Mouse (Mus musculus) heart, adult 10 weeks (tissue): ENCODE results near the gene Ddost. TPM values are rescaled to one million over a fixed set of nuclear protein-coding genes. Genes with fewer than 3 reads are reported as not detected.

Experiments
- polyA plus RNA-seq: library from polyadenylated mRNA; stranded (reverse); fragments of 350-450 nt; fragmentation: Illumina TruSeq; extraction: RNeasy Lipid Tissue Mini Kit (QIAGEN cat#74804); gene quantifications from one replicate; pipeline ENCODE4 v1.2.3, GENCODE M21; 2014; ENCODE audit warnings: low read depth, low replicate concordance

Gene Ddost
- 58.4 TPM for polyA plus RNA-seq

GRCm38 (mm10) chr4:138304340-138305104 lies at the start of gene Ddost:
Gene Ddost (plus strand): TSS chr4:138304730.

DNA sequence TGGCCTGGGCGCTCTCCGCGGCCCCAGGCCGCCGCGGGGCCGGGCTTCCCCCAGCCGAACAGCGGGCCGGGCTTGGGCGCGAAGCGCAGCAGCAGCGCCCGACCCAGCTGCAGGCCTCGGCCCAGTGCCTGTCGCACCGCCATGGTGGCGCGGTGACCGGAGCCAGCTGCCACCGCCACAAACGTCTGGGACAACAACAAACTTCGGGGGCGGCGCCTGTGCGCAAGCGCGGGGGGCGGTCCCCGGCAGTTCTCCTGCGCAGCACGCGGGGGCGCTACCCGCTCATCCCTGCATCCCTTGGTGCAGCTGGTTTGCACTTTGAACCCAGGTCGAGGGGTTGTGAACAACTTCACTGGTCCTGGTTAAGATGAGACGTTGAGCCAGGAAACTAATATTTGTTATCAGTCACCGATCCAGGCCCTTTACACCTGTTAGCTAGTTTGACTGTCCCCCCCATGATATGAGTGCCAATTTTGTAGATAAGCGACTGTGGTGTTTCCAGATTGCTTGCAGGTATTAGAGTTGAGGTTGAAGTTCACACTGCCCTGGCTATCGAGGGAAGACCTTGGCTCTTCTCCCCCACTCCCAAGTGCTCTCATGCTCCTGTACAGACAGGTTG lies 21.7 kb downstream of the Ddost start, which contains the start of gene Pink1:
TSS of gene Pink1 (minus strand) at position 231 of the 619 bp plus-strand sequence.

Other genes with a start within 250 kb of the Ddost start
- gene Hp1bp3, start 88.4 kb upstream of the Ddost start, polyA plus RNA-seq: 114 TPM
- 0.16 TPM for gene Sh2d5, start 54.3 kb upstream of the Ddost start, polyA plus RNA-seq
- 0.16 TPM for gene Kif17, start 54.3 kb upstream of the Ddost start, polyA plus RNA-seq
- 729 TPM for gene Pink1, start 21.6 kb downstream of the Ddost start, polyA plus RNA-seq
- gene Cda, start 63.3 kb downstream of the Ddost start, polyA plus RNA-seq: 1.8 TPM
- gene Fam43b, start 91.8 kb downstream of the Ddost start, polyA plus RNA-seq: not detected
- gene Mul1, start 129.9 kb downstream of the Ddost start, polyA plus RNA-seq: 35.1 TPM
- 12.3 TPM for gene Camk2n1, start 149.6 kb downstream of the Ddost start, polyA plus RNA-seq